Mouse (Mus musculus) layer of hippocampus, adult 9-10 months (tissue): Measurements from ENCODE around the gene Ctr9.

ENCODE experiments used
- DNase-seq: peaks from one replicate; pipeline ENCODE4 v3.0.0; 2022; ENCODE audit warnings: low spot score

Gene Ctr9

GRCm38 (mm10) chr7:111029046-111029553, 349 bp downstream of the Ctr9 start:
- DNase-seq = no peak

GRCm38 (mm10) chr7:111048920-111049319, 20.2 kb downstream of the Ctr9 start:
- DNase-seq = no peak

- no peak for DNase-seq
Observed at GRCm38 (mm10) chr7:111049652-111050421, 21.1 kb downstream of the Ctr9 start.

- no peak for DNase-seq
Observed at GRCm38 (mm10) chr7:111055221-111055620, 26.5 kb downstream of the Ctr9 start.

GRCm38 (mm10) chr7:111055984-111056657, 27.4 kb downstream of the Ctr9 start:
- no peak for DNase-seq

GRCm38 (mm10) chr7:111059527-111059926, 30.8 kb downstream of the Ctr9 start:
- no peak for DNase-seq

GRCm38 (mm10) chr7:111062971-111063370, 34.2 kb downstream of the Ctr9 start:
- DNase-seq = no peak

GRCm38 (mm10) chr7:111068181-111068580, 39.4 kb downstream of the Ctr9 start:
- DNase-seq = no peak

- DNase-seq = no peak
Observed at GRCm38 (mm10) chr7:111069439-111070166, 40.9 kb downstream of the Ctr9 start.

- no peak for DNase-seq
Observed at GRCm38 (mm10) chr7:111070167-111070496, 41.4 kb downstream of the Ctr9 start.

- no peak for DNase-seq
Observed at GRCm38 (mm10) chr7:111072410-111072809, 43.7 kb downstream of the Ctr9 start.

- DNase-seq = no peak
Observed at GRCm38 (mm10) chr7:111075288-111075687, 46.5 kb downstream of the Ctr9 start.

- no peak for DNase-seq
Observed at GRCm38 (mm10) chr7:111078271-111078670, 49.5 kb downstream of the Ctr9 start.

- DNase-seq = no peak
Observed at GRCm38 (mm10) chr7:111080026-111080425, 51.3 kb downstream of the Ctr9 start.

- no peak for DNase-seq
Observed at GRCm38 (mm10) chr7:111080876-111081275, 52.1 kb downstream of the Ctr9 start.

GRCm38 (mm10) chr7:111082043-111082821, 53.5 kb downstream of the Ctr9 start:
- DNase-seq = peak; percentile 67

- peak; percentile 97 for DNase-seq
Observed at GRCm38 (mm10) chr7:111082822-111083732, 54.3 kb downstream of the Ctr9 start, which contains the start of gene Eif4g2. Gene Eif4g2 (minus strand): TSS chr7:111083030.

- DNase-seq = no peak
Observed at GRCm38 (mm10) chr7:111083733-111084120, 55.0 kb downstream of the Ctr9 start.

- no peak for DNase-seq
Observed at GRCm38 (mm10) chr7:111084443-111084842, 55.7 kb downstream of the Ctr9 start.

- no peak for DNase-seq
Observed at GRCm38 (mm10) chr7:111085153-111085552, 56.4 kb downstream of the Ctr9 start.

- DNase-seq = no peak
Observed at GRCm38 (mm10) chr7:111095169-111095568, 66.4 kb downstream of the Ctr9 start.
